Mouse (Mus musculus) intestine, embryonic 15.5 days (tissue): ENCODE results near the gene Dpm1. TPM values are rescaled to one million over a fixed set of nuclear protein-coding genes. Genes with fewer than 3 reads are reported as not detected.

Experiments
- polyA plus RNA-seq: library from polyadenylated mRNA; unstranded; fragments of >200 nt; fragmentation: Nextera tagmentation; extraction: Ambion mirVana; gene quantifications from 2 replicates; pipeline ENCODE4 v1.2.1, GENCODE M21; 2015

The Dpm1 gene
- polyA plus RNA-seq, 1 experiment from 2014 or later: 104 TPM

Other genes with a start within 250 kb of the Dpm1 start
- gene Ripor3, start 220.0 kb downstream of the Dpm1 start, polyA plus RNA-seq: 3.7 and 4.2 TPM in 2 replicates
- gene Pard6b, start 149.6 kb downstream of the Dpm1 start, polyA plus RNA-seq: 16.9 and 17.4 TPM in 2 replicates
- 4.6 and 6.1 TPM in 2 replicates for gene Adnp, start 23.5 kb downstream of the Dpm1 start, polyA plus RNA-seq
- gene Gm20716, start 227 bp downstream of the Dpm1 start, polyA plus RNA-seq: 12.9 and 14.7 TPM in 2 replicates
- 5.8 and 7.3 TPM in 2 replicates for gene Mocs3, start within 50 bp of the Dpm1 start, polyA plus RNA-seq
- 6.6 and 8.4 TPM in 2 replicates for gene Kcng1, start 51.1 kb upstream of the Dpm1 start, polyA plus RNA-seq